Mouse (Mus musculus) mammary gland, adult 2 months (tissue): ENCODE measurements around the gene Tbl2. TPM values are rescaled to one million over a fixed set of nuclear protein-coding genes. Genes with fewer than 3 reads are reported as not detected.

Source experiments
- polyA plus RNA-seq: library from polyadenylated mRNA; depleted of rRNA; stranded (reverse); fragments of >200 nt; gene quantifications from 2 replicates; pipeline ENCODE4 v1.2.3, GENCODE M21; 2012; ENCODE audit warnings: low replicate concordance; rRNA removed

Gene Tbl2
- polyA plus RNA-seq = 11.4 and 12.6 TPM in 2 replicates

DNA sequence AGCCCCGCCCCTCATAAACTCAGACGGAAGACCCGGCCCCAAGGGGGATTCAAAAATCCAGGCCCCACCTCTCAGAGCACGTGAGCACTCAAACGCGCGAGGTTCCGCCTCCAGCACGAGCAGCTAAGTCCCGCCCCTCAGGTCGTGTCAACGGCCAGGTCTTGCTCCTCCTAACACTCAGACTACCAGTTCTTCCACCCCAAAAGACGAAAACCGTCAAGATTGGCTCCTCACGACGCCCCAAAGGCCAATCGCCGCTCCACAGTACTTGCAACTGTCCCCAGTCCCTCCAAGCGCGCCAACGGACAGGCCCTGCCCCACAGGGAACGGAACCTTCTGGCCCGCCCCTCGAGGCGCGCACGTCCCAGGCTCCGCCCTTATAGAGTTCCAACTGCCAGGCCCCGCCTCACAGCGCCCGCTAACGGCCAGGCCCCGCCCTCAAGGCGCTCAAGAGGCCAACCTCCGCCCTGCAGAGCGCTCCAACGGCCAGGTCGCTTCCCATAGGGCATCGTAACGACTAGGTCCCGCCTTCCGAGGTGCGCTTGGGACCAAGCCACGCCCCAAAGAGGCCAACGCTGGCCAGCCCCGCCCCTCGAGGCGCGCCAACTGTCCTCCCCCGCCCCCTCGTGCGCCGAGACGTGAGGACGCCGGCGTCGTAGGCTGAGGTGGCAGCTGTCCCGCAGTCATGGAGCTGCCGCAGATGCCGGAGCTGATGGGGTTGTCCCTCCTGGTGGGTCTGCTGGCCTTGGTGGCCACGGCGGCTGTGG, at the start of gene Tbl2:
TSS of gene Tbl2 (plus strand) at position 605 of the 767 bp plus-strand sequence.

DNA sequence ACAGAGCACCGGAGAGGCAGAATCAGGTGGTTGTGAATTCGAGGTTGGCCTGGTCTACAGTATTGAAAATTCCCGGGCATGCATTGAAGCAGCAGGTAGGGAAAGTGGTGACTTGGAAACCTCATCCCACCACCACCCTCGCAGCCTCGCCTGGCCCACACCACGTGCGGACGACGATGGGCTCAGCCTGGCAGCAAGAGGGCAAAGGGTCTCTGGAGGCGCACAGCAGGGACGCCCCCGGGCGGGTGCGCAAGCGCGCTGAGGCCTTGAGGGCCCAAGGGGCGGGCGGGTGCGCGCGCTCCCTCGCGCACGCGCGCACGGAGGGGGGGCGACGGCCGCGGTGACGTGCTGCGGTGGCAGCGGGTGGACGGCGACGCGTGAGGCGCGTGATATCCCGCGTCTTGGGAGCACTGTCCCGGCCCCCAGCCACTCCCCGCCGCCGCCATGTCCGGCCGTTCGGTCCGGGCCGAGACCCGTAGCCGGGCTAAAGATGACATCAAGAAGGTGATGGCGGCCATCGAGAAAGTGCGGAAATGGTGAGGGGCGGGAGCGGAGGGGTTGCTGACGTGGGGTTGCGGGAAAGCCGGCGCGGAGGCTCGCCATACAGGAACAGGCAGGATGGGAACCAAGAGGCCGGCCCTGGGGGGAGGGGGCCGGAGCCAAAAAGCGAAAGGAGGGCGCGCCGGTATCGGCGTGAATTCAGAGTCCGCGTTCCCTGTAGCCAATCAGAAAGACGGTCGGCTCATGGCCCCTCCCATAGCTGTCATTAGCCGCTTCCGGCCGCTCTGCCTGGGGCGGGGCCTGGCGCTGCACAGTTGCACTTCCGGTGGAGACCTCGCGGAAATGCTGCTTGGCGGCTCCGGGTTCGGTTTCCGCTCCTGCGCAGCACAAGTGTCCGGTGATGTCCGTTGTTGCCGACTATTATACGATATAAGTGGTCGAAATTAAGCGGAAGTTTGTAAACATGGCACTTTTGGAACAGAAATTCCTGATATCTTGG, 18.9 kb downstream of the Tbl2 start, which contains the start of gene Bcl7b:
TSS of gene Bcl7b (plus strand) at position 221 of the 1,000 bp plus-strand sequence.

GRCm38 (mm10) chr5:135186621-135187348, 37.3 kb downstream of the Tbl2 start, which contains the start of gene Baz1b:
TSS of gene Baz1b (plus strand) at chr5:135187264.

Other genes with a start within 250 kb of the Tbl2 start
- not detected in 2 replicates for gene Tmem270, start 242.9 kb upstream of the Tbl2 start, polyA plus RNA-seq
- gene Cldn13, start 234.1 kb upstream of the Tbl2 start, polyA plus RNA-seq = 0.47 and 0.62 TPM in 2 replicates
- 27.0 and 37.6 TPM in 2 replicates for gene Mettl27, start 217.3 kb upstream of the Tbl2 start, polyA plus RNA-seq
- gene Cldn4, start 202.7 kb upstream of the Tbl2 start, polyA plus RNA-seq = 113 and 188 TPM in 2 replicates
- gene Cldn3, start 163.4 kb upstream of the Tbl2 start, polyA plus RNA-seq = 112 and 273 TPM in 2 replicates
- 105 and 132 TPM in 2 replicates for gene Abhd11, start 140.5 kb upstream of the Tbl2 start, polyA plus RNA-seq
- gene Stx1a, start 126.2 kb upstream of the Tbl2 start, polyA plus RNA-seq = 13.5 and 18.0 TPM in 2 replicates
- gene Dnajc30, start 85.5 kb upstream of the Tbl2 start, polyA plus RNA-seq = 34.6 and 70.6 TPM in 2 replicates
- 48.1 and 60.4 TPM in 2 replicates for gene Bud23, start 84.7 kb upstream of the Tbl2 start, polyA plus RNA-seq
- 1.6 and 6.2 TPM in 2 replicates for gene Vps37d, start 71.4 kb upstream of the Tbl2 start, polyA plus RNA-seq
- gene Mlxipl, start 59.8 kb upstream of the Tbl2 start, polyA plus RNA-seq = 217 and 264 TPM in 2 replicates
- 36.2 and 42.7 TPM in 2 replicates for gene Bcl7b, start 18.6 kb downstream of the Tbl2 start, polyA plus RNA-seq
- 22.2 and 25.4 TPM in 2 replicates for gene Baz1b, start 37.6 kb downstream of the Tbl2 start, polyA plus RNA-seq
- gene Fzd9, start 101.6 kb downstream of the Tbl2 start, polyA plus RNA-seq = 0.61 and 5.2 TPM in 2 replicates
- gene Fkbp6, start 200.4 kb downstream of the Tbl2 start, polyA plus RNA-seq = not detected in 2 replicates
- not detected in 2 replicates for gene Trim50, start 203.6 kb downstream of the Tbl2 start, polyA plus RNA-seq
- 32.4 and 38.3 TPM in 2 replicates for gene Nsun5, start 220.3 kb downstream of the Tbl2 start, polyA plus RNA-seq
- gene Pom121, start 244.9 kb downstream of the Tbl2 start, polyA plus RNA-seq = 12.5 and 27.8 TPM in 2 replicates